Mouse (Mus musculus) neural tube, postnatal 0 days (tissue): ENCODE measurements around the gene Lsr. TPM values are rescaled to one million over a fixed set of nuclear protein-coding genes. Genes with fewer than 3 reads are reported as not detected.

Source experiments
- polyA plus RNA-seq: library from polyadenylated mRNA; unstranded; fragments of >200 nt; fragmentation: Nextera tagmentation; extraction: Ambion mirVana; gene quantifications from 2 replicates; pipeline ENCODE4 v1.2.1, GENCODE M21; 2015

Gene Lsr
- 23.1 and 23.9 TPM in 2 replicates for polyA plus RNA-seq

DNA sequence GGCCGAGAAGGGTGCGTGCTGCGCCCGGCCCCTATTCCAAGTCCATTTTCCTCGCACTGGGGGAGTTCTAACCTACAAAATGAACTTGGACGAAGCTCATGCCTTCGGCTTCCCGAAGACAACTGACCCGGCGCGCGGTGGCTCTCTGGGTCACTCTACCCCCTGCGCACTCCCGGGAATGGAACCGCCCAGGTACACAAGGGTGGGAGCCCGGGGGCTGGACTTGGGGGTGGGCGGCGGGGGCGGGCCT lies at the start of gene Lsr:
TSS of gene Lsr (minus strand) at position 214 of the 250 bp plus-strand sequence.

DNA sequence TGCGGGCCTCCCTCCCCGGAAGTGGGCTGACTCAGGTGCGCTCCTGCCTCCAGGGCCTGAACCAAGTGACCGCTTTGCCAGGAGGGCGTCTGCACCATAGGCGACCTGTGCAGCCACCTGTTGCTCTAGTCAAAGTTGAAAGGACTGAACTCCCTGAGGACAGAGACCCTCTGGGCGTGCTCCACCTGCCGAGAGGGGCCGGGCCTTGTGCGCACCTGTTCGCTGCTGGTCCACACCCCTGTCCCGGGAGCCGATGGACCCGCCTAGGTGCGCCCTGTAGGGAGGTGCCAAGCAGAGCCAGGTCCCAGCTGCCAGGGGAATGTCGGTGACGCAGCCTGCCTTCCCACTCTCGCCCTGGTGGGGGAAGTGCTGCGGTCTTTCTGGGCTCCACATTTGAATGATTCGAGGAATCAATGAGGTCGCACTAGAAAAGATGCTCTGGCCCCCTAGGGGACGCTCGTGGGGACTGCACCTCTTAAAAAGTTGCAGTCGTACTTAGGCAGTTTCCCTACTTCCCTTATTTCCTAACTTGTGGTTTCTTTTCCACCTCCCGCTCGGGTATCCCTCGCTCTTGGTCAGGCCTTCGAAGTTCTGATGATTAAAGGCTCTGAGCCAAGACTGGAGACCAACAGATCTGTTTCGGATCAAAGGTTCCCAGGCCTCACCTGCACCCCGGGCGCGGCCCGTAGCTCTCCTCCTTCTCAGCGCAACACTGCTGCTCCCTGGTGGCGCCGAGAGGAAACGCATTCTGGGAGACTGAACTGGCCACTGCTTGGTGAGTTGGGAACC lies 431 bp upstream of the Lsr start, which contains the start of gene Fam187b:
TSS of gene Fam187b (plus strand) at position 290 of the 789 bp plus-strand sequence.

GRCm38 (mm10) chr7:30956756-30957366 lies 16.4 kb downstream of the Lsr start, which contains the start of gene Usf2:
Gene Usf2 (minus strand): TSS chr7:30956803.

DNA sequence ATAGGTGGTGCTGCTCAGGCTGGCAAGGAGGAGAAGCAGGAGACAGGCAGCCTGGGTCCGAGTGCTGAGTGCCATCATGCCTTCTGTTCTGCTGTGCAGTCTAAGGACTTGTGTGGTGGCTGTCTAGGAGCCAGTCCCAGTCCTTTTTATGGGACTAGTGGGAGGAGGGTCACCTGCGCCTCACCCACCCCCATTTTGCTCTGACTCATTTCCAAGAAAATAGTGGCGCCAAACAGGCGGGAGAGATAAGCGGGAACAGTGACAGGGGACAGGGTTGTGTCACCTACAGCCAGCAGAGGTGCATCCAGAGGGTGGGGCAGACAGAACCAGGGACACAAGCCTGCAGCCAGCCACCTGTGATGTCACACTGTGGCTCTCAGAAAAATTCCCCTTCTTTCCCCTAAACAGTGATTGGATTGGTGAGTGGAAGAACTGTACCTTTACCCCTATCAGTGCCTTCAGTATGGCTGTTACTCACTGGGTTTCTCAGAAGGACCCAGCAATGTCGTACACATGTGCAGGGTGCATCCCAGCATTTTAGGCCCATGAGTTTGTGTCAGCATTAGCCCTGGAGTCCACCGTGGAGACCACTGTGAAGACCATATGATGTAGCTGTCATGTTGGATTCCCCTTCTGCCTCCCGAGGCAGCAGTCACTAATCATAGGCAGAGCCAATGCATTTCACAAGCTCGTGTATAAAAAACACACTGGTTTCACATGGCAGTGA lies 29.2 kb downstream of the Lsr start, which contains the start of gene Hamp:
TSS of gene Hamp (minus strand) at position 124 of the 727 bp plus-strand sequence.

DNA sequence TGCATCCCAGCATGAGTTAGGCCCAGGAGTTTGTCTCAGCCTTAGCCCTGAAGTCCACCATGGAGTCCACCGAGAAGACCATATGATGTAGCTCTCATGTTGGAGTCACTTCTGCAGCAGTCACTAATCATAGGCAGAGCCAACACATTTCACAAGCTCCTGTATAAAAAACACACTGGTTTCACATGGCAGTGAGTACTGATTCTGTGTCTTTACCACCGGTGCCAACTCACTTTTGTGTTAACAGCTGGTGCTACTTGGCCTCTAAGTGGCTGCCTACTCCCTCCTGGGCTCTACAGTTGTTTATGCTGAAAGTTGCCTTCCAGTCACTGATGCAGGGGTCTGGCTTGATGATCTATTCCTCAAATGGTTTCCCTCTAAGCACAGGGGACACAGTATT lies 48.7 kb downstream of the Lsr start, which contains the start of gene Hamp2:
TSS of gene Hamp2 (minus strand) at position 101 of the 400 bp plus-strand sequence.

DNA sequence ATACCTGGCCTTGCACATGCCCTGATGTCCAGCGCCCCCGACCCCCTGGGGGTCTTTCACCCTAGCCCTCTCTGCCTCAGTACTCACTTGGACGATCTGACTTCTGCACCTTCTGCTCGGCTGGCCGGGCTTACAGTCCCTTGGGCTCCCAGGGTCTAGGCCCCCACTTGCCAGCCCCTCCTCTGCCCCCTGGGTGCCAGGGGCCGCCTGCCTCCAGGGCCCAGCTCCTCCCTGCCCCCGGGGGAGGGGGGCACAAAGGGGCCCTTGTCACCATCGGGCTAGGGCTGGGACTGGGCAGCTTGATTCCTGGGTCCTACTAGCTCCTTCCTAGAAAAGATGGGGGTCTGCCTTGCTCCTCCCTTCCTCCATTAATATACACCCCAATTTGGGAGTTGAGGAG lies 58.5 kb downstream of the Lsr start, which contains the start of gene Mag:
TSS of gene Mag (minus strand) at position 142 of the 400 bp plus-strand sequence.

Other genes starting within 250 kb of the Lsr start
- 359 and 361 TPM in 2 replicates for gene Tmem147, start 243.9 kb downstream of the Lsr start, polyA plus RNA-seq
- 0.43 and 0.98 TPM in 2 replicates for gene Gapdhs, start 229.8 kb downstream of the Lsr start, polyA plus RNA-seq
- 3.3 and 3.7 TPM in 2 replicates for gene Sbsn, start 222.0 kb downstream of the Lsr start, polyA plus RNA-seq
- 5.9 and 7.8 TPM in 2 replicates for gene Dmkn, start 209.7 kb downstream of the Lsr start, polyA plus RNA-seq
- gene Krtdap, start 185.6 kb downstream of the Lsr start, polyA plus RNA-seq = 7.9 and 15.2 TPM in 2 replicates
- 0.37 TPM in 1 of 2 replicates, not detected in the other for gene Ffar2, start 149.7 kb downstream of the Lsr start, polyA plus RNA-seq
- gene Ffar3, start 117.3 kb downstream of the Lsr start, polyA plus RNA-seq = not detected in 2 replicates
- not detected in 2 replicates for gene Ffar1, start 111.9 kb downstream of the Lsr start, polyA plus RNA-seq
- gene Cd22, start 93.1 kb downstream of the Lsr start, polyA plus RNA-seq = 0.05 TPM in 1 of 2 replicates, not detected in the other
- gene Mag, start 58.6 kb downstream of the Lsr start, polyA plus RNA-seq = 19.5 and 38.7 TPM in 2 replicates
- not detected in 2 replicates for gene Hamp2, start 48.8 kb downstream of the Lsr start, polyA plus RNA-seq
- not detected in 2 replicates for gene Hamp, start 29.4 kb downstream of the Lsr start, polyA plus RNA-seq
- 28.6 and 34.2 TPM in 2 replicates for gene Usf2, start 16.7 kb downstream of the Lsr start, polyA plus RNA-seq
- gene Fam187b, start 326 bp upstream of the Lsr start, polyA plus RNA-seq = 0.76 and 1.1 TPM in 2 replicates
- 36.9 and 57.9 TPM in 2 replicates for gene Fxyd5, start 69.0 kb upstream of the Lsr start, polyA plus RNA-seq
- 714 and 730 TPM in 2 replicates for gene Fxyd7, start 78.0 kb upstream of the Lsr start, polyA plus RNA-seq
- gene Fxyd1, start 83.7 kb upstream of the Lsr start, polyA plus RNA-seq = 87.3 and 114 TPM in 2 replicates
- 2.5 and 3.6 TPM in 2 replicates for gene Lgi4, start 85.9 kb upstream of the Lsr start, polyA plus RNA-seq
- gene Fxyd3, start 103.2 kb upstream of the Lsr start, polyA plus RNA-seq = 3.1 and 3.5 TPM in 2 replicates
- 0.71 and 1.0 TPM in 2 replicates for gene Hpn, start 141.8 kb upstream of the Lsr start, polyA plus RNA-seq
- 71.7 and 85.1 TPM in 2 replicates for gene Scn1b, start 153.5 kb upstream of the Lsr start, polyA plus RNA-seq
- gene Gramd1a, start 182.4 kb upstream of the Lsr start, polyA plus RNA-seq = 112 and 137 TPM in 2 replicates